Mouse (Mus musculus): ENCODE results near the gene Lrch1.
A peak's percentile ranks its signal among the peaks of the same experiment; 100 is the strongest.

The Lrch1 gene

GRCm38 (mm10) chr14:74922039-74922736, 25.5 kb downstream of the Lrch1 start:
- no peak for DNase-seq (ENCODE audit: low spot score)

GRCm38 (mm10) chr14:74921471-74921870, 26.2 kb downstream of the Lrch1 start:
- DNase-seq (ENCODE audit: low spot score), result no peak

GRCm38 (mm10) chr14:74919132-74919531, 28.5 kb downstream of the Lrch1 start:
- no peak for DNase-seq (ENCODE audit: low spot score)

GRCm38 (mm10) chr14:74918521-74919103, 29.1 kb downstream of the Lrch1 start:
- DNase-seq (ENCODE audit: low spot score), result no peak

- DNase-seq (ENCODE audit: low spot score), result no peak
These were observed 30.1 kb downstream of the Lrch1 start for GRCm38 (mm10) chr14:74917504-74918124.

GRCm38 (mm10) chr14:74916691-74917090, 31.0 kb downstream of the Lrch1 start:
- no peak for DNase-seq (ENCODE audit: low spot score)

GRCm38 (mm10) chr14:74916075-74916474, 31.6 kb downstream of the Lrch1 start:
- DNase-seq (ENCODE audit: low spot score), result no peak

GRCm38 (mm10) chr14:74915658-74916057, 32.0 kb downstream of the Lrch1 start:
- no peak for DNase-seq (ENCODE audit: low spot score)

GRCm38 (mm10) chr14:74915025-74915424, 32.7 kb downstream of the Lrch1 start:
- no peak for DNase-seq (ENCODE audit: low spot score)

- peak; percentile 25 for DNase-seq (ENCODE audit: low spot score)
These were observed 34.1 kb downstream of the Lrch1 start for GRCm38 (mm10) chr14:74913381-74914230.

- no peak for DNase-seq (ENCODE audit: low spot score)
These were observed 37.3 kb downstream of the Lrch1 start for GRCm38 (mm10) chr14:74910363-74910762.

- DNase-seq (ENCODE audit: low spot score), result no peak
These were observed 38.7 kb downstream of the Lrch1 start for GRCm38 (mm10) chr14:74909021-74909420.

GRCm38 (mm10) chr14:74908250-74908649, 39.4 kb downstream of the Lrch1 start:
- no peak for DNase-seq (ENCODE audit: low spot score)

- DNase-seq (ENCODE audit: low spot score), result no peak
These were observed 40.0 kb downstream of the Lrch1 start for GRCm38 (mm10) chr14:74907706-74908105.

- DNase-seq (ENCODE audit: low spot score), result no peak
These were observed 41.7 kb downstream of the Lrch1 start for GRCm38 (mm10) chr14:74905990-74906389.

- no peak for DNase-seq (ENCODE audit: low spot score)
These were observed 43.2 kb downstream of the Lrch1 start for GRCm38 (mm10) chr14:74904442-74904841.

- DNase-seq (ENCODE audit: low spot score), result no peak
These were observed 44.6 kb downstream of the Lrch1 start for GRCm38 (mm10) chr14:74903047-74903446.

GRCm38 (mm10) chr14:74900705-74901369, 46.8 kb downstream of the Lrch1 start:
- no peak for DNase-seq (ENCODE audit: low spot score)

- DNase-seq (ENCODE audit: low spot score), result no peak
These were observed 47.5 kb downstream of the Lrch1 start for GRCm38 (mm10) chr14:74899953-74900704.

GRCm38 (mm10) chr14:74898939-74899338, 48.7 kb downstream of the Lrch1 start:
- DNase-seq (ENCODE audit: low spot score), result no peak

- DNase-seq (ENCODE audit: low spot score), result no peak
These were observed 54.0 kb downstream of the Lrch1 start for GRCm38 (mm10) chr14:74893693-74894092.
